Mouse (Mus musculus) lung, postnatal 0 days (tissue): ENCODE results near the gene Slfn4.

ENCODE experiments used
- CTCF ChIP-seq: IDR thresholded peaks from 2 replicates; pipeline ENCODE4 v1.5.1; 2016; ENCODE audit warnings: antibody characterized with exemption, mild to moderate bottlenecking
- EP300 ChIP-seq: IDR thresholded peaks from 2 replicates; pipeline ENCODE4 v1.6.1; 2016; ENCODE audit warnings: antibody characterized with exemption, mild to moderate bottlenecking, control low read depth

DNA sequence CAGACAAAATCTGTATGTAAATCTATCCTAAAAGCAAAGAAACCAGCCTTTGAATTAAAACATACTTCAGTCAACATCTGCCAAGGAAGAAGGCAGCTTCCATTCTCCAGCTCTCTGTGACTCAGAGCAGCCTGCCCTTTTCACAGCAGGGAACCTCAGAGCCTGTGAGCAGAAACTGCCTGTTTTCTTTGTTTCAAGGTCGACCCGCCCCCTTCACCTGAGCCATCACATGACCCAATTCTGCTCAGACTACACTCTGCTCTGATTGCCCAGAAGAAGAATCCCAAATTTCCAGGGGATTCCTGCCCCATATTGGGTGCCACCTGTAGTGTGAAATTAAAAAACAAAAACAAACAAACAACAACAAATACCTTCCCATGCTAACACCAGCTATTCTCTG is 64.8 kb downstream of the Slfn4 start:
- no peak for TF ChIP-seq CTCF
- TF ChIP-seq EP300, result no peak
